Mouse (Mus musculus): ENCODE results near the gene Frmd4b. TPM values are rescaled to one million over a fixed set of nuclear protein-coding genes. Genes with fewer than 3 reads are reported as not detected.

Frmd4b gene
- total RNA-seq, 4 experiments from 2014 or later, result 19.7 to 35.2 (median 26.5) TPM

GRCm38 (mm10) chr6:97310901-97311331 is 306.4 kb downstream of the Frmd4b start:
- DNase-seq, result no peak

DNA sequence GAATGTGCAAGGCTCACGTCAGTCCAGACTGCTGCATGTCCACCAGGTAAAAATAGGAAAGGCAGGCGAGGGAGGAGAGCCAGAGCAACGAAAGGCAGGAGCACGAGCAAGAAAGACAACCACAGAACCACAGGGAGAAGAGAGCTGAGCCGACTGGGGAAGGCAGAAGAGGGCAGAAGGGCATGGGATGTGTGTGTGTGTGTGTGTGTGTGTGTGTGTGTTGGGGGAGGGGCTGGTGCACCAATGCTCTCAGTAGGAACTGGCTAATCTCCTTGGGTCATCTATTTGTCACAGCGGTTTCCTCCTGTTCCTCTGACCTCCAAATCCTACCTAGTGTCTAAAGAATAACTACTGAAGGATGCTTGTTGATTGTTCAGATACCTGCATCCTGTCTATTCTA is 308.2 kb downstream of the Frmd4b start:
- DNase-seq, result no peak

DNA sequence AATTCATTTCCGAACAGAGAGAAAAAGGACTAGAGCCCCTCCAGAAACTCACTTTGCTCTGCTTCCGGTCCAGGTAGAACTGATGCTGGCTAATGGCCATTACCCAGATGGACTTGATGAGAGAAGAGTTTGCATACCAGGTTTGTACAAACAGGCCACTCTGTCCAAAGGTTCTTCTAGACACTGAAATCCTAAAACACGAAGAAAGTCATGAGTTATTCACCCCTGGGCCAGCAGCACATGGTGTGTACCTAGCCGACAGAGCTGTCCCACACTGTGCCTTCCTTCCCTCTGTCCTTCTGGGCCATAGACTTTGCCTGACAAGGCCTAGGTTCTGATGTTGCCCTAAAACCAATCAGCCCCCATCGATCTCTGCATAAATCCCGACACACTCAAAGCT is 308.8 kb downstream of the Frmd4b start:
- DNase-seq, result no peak

DNA sequence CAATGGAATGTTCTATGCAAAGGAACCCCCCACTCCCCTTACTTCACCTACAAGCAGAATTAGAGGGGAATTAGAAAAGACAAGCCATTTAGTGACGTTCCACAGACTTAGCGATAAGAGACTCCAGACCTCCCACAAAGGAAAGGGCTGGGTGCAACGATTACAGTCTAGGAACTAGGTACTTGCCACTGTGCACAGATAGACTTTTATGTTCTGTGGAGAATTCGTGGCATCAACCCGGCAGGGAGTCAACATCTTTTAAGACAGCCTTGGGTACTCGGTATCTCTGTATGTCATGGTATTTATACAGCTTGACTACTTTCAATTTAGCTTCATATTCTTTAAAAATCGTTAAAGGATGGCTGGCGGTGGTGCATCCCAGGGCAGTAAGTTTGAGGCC is 310.1 kb downstream of the Frmd4b start:
- no peak for DNase-seq

DNA sequence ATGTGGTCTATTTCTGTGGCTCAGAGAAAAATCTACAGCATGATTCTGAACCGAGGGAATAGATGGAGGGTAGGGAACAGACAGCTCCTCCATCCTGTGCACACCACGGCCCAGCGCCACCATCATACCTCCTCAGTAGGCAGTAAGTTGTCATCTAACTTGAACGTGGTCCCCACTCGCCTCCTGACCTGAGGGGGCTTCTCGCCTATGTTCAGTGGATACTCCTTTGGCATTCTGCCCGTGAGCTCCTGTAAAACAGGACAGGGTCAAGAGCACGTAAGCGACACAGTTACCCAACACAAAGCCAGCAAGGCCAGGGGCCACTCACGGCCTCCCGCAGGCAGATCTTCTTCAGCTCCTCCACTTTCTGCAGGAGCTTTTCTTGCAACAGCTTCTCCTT is 311.0 kb downstream of the Frmd4b start:
- DNase-seq, result no peak

GRCm38 (mm10) chr6:97305491-97305890 is 311.9 kb downstream of the Frmd4b start:
- no peak for DNase-seq

GRCm38 (mm10) chr6:97305010-97305409 is 312.3 kb downstream of the Frmd4b start:
- no peak for DNase-seq

DNA sequence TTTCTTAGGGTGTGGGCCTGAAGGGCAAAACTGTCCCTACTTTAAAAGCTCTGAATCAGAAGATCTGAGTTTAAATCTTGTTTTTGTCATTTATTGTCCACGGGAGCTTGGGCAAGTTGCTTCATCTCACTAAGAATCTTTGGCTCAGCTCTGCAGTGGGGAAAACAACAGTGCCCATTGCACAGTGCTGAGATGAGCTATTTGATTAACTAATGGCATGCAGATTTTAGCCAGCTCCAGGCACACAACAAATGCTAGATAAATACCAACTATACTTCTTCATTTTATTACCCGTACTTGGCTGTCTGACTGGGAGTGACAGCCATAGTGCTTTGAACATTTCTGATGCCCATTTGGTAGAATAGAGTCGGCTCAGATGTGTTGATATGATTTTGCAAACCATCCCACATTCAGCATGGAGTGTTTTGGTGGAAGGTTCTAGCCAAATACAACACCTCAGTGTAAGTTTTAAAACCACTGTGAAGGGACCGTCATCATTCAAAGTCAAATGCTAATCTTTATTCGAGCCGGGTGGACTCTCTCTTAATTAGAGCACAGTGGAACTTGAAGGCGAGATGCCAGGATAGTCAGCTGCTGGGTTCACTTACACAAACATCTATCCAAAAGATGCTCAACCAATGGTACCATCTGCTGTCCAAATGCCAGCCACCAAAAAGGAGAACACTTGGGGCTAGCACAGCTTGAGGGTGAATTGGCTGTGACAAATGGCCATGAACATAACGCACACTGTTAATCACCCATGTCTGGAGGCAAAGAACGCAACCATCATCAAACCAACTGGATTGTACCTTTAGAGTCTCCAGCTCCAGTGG is 313.8 kb downstream of the Frmd4b start:
- DNase-seq, result no peak

DNA sequence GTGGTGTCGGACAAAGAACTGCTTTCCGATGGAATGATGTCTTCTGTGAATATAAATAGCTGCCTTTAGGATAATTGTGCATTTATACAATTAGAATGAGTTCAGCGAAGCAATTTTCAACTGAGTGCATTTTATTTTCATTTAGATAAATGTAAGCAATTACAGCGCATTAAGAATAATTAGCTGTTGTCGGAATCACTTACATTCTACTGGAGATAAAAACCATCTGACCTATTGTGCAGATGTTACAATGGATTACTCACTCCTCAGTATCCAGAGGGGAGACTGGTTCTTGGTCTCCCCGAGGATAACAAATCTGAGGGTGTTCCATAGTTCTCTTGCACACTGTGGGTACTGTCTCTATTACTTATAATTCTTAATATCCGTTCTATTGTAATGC is 315.0 kb downstream of the Frmd4b start:
- DNase-seq, result no peak

- DNase-seq, result no peak
Observed at GRCm38 (mm10) chr6:97300659-97301058, 316.7 kb downstream of the Frmd4b start.

DNA sequence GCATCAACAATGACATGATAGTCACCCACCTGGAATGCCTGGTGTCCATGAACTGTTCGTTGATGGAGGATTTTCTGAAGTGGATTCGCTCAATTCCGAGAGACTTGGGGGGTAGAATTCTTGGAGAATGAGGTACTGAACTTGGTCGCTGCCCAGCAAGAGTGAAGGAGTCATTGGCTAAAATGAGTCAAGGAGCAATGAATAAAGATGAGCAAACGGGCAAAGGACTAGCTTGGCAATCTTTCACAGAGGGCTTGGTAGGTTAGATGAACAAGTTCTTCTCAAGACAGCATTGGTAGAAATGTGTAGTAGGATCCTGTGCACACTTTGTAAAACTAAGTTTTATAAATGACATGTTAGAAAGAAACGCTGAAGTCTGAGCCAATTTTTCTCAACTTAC is 317.2 kb downstream of the Frmd4b start:
- DNase-seq, result no peak

- no peak for DNase-seq
Observed at GRCm38 (mm10) chr6:97297151-97297550, 320.2 kb downstream of the Frmd4b start.

- DNase-seq, result no peak
Observed at GRCm38 (mm10) chr6:97295866-97296527, 321.3 kb downstream of the Frmd4b start.

GRCm38 (mm10) chr6:97295416-97295815 is 321.9 kb downstream of the Frmd4b start:
- no peak for DNase-seq

DNA sequence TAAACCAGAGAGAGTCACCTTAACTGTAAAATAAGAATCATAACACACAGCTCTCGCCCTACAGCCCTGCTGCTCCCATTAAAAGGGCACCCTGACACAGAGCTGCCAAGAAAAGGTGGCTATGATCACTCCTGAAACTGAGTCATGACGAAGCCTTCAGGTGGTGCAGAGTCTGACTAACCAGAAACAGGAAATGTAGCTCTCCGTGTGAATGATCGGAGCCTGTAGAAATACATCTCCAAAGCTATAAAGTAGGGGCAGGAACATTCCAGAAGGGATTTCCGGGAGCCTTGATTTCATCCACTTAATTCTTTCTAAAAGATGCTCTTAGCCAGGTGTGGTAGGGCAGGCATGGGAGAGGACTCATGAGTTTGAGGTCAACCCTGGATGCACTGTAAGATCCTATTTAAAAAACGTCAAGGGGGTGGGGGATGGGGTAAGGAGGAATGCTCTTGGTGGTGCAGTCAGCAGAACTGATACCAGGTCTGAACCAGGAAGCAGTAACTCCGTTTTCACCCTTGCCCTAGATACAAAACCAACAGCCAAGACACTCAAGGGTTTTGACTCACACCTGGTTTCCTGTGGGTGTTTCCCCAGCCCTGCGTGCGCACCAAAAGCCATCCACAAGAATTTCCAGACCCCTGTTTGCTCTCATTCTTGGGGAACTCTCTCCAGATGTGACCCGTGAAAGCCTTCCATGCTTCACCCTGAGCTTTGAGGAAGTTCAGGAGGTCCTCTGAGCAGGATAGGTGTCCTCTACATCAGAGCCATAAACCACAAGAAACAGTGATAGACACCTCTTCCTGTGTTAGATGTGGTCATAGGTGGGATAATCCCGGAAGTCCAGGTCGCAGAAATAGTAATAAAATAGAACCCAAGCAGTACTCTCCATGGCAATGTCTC is 323.4 kb downstream of the Frmd4b start:
- DNase-seq, result no peak

- no peak for DNase-seq
Observed at GRCm38 (mm10) chr6:97292894-97293293, 324.4 kb downstream of the Frmd4b start.

DNA sequence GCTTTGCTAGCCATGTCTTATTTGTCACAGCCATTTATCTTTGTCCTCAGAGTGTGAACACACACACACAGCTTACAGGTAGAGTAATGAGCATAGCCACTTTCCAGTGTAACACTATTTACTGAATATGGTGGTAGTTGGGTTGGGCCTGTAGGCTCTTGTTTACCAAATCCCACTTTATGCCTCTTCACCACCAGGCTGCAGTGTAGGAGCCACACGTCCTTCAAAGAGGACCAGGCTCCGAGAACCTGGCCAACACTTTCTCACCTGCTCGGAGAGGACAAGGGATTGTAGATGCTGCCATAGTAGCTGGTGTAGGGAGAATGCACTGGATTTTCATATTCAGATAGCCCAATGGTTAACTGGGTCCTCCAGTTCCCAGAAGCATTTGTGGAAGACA is 325.2 kb downstream of the Frmd4b start:
- no peak for DNase-seq

- no peak for DNase-seq
Observed at GRCm38 (mm10) chr6:97291159-97291908, 326.0 kb downstream of the Frmd4b start.

- no peak for DNase-seq
Observed at GRCm38 (mm10) chr6:97290687-97291086, 326.7 kb downstream of the Frmd4b start.

DNA sequence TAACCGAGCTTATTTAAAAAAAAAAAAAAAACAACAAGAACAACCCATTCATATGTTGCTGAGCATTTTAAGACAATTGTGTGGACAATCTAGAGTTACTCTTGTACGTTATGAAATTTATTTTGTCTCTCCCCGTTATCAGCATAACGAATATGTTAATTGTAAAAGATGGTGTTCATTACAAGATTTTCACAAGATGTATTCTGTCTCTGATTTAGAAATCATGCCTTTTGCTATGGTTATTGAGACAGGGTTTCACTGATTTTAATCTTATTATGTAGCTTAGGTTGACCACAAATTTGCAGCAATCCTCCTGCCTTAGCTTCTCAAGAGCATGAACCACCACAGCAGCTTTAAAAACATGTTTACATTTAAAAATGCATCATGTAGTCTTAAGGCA is 327.5 kb downstream of the Frmd4b start:
- DNase-seq, result no peak

DNA sequence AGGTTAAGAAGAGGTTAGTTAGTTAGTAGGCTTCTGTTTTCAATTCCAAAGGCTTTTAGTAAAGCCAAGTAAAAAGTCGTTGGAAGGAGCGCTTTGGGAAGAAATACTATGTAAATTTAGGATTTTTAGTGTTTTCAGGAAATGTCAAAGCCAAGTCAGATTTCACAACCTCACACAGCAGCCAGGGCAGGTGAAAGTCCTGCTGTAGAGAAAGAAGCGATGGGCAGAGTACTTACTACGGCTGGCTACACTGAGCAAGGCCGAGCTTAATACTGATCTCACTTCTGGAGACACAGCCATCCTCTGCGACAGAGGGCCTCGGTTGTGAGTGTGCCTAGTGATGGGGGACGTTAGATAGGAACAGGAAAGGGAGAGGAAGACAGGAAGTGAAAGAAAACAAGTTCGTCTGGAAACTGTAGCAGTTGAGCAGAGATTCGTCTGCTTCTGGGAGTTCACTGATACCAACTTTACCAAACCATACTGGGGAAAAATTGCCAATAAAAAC is 328.0 kb downstream of the Frmd4b start:
- DNase-seq, result no peak
